8 mouse cellular contexts compared by ENCODE assay signal in the genomic region with DNA sequence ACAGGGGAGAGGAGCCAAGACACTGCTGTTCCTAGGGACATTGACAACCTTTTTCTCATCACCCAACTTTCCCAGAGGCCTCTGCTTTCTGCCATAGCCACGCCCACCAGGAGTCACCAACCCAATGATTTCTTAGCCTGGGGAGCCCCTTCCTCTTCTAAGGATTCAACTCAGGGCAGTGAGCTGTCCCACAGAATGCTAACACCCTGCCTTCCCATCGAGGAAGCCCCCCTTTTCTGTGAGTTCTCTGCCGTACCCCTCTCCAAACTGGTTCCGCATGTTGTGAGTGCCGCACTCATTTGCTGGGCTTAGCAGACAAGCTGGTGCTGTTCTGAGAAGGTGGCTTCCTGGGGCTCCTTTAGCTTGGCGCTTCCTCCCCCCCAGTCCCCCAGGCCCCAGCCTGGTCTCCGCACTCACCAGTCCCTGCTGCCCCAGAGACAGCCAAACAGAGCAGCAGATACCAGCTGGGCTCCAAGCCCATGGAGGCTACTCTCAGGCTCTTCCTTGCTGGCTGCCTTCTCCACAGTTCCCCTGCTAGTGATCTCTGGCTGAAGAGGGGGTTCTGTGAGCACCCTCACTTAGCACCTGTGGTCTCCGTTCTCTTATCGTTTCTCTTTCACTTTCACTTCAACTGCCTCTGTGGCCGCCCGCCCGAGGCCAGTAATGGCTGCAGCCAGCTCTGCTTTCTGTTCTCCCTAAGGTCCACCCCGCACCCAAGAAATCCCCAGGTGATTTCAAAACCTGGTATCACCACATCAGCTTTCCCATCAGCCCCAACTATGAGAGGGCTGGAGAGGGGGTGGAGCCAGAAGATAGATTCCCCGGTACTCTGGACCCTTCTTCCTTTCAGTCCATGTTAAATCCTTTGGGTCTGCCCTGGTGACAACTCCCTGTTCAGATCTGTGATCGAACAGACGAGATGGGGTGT. TPM values are rescaled to one million over a fixed set of nuclear protein-coding genes. Genes with fewer than 3 reads are reported as not detected.
A peak's percentile ranks its signal among the peaks of the same experiment; 100 is the strongest.
DNase-seq lines count a peak whose midpoint lies in the region; ATAC-seq lines count a peak whose summit lies in the region.

A gene (minus strand): TSS at position 744 of the 928 bp plus-strand sequence.

- no peaks in the 10 kb centered on the region for H3K36me3 ChIP-seq in limb, embryonic 13.5 days
- H3K36me3 ChIP-seq in midbrain, embryonic 13.5 days = no peaks in the 10 kb centered on the region

- H3K4me2 ChIP-seq in limb, embryonic 13.5 days (replicated peaks) = peak within 1 kb of the TSS; percentile 91
- peak within 1 kb of the TSS; percentile 64 for H3K4me2 ChIP-seq in midbrain, embryonic 13.5 days (replicated peaks)

- 8% methylated on average over 16 of the region's 16 CpGs for WGBS in limb, embryonic 13.5 days
- WGBS in midbrain, embryonic 13.5 days = 14% methylated on average over 16 of the region's 16 CpGs

- H3K27ac ChIP-seq in limb, embryonic 13.5 days = peak within 1 kb of the TSS; percentile 40; the same call in 1 of the 2 replicates
- H3K27ac ChIP-seq in midbrain, embryonic 13.5 days = 0 out of 2 replicates have a peak within 1 kb of the TSS, but pooled peaks have one; percentile 19

- H3K9me3 ChIP-seq in limb, embryonic 13.5 days = no peaks in the 10 kb centered on the region
- H3K9me3 ChIP-seq in midbrain, embryonic 13.5 days = no peaks in the 10 kb centered on the region

- intact Hi-C loops in gastrocnemius, postnatal 36 days (cut with DNase I) = no loop called here

- H3K4me3 ChIP-seq in limb, embryonic 13.5 days = peak within 1 kb of the TSS; percentile 50
- peak within 1 kb of the TSS; percentile 38 for H3K4me3 ChIP-seq in midbrain, embryonic 13.5 days (replicated peaks)

- peak; percentile 42 to 53 for DNase-seq in urinary bladder, adult 18-20 months (ENCODE audit: low spot score in 2 of 2)
- no peak for DNase-seq in urinary bladder, postnatal 10 days (ENCODE audit: low spot score)
- DNase-seq in cerebellum, postnatal 25 days = peak; percentile 66 to 74
- DNase-seq in gastrocnemius, postnatal 36 days = peak; percentile 48 to 54
- DNase-seq in spleen, postnatal 10 days (ENCODE audit: low spot score in 2 of 2) = peak; percentile 65 to 72

- peaks cover 28% of the 10 kb centered on the region for H3K4me1 ChIP-seq in limb, embryonic 13.5 days
- H3K4me1 ChIP-seq in midbrain, embryonic 13.5 days (replicated peaks) = peaks cover 17% of the 10 kb centered on the region

- ATAC-seq in inflammation-experienced regulatory T-cells, adult 6 months = peak; percentile 68
- ATAC-seq in limb, embryonic 13.5 days (ENCODE audit: low FRiP score, low read depth) = peak; percentile 57
- peak; percentile 83 for ATAC-seq in midbrain, embryonic 13.5 days

- no peaks in the 10 kb centered on the region for H3K27me3 ChIP-seq in limb, embryonic 13.5 days
- H3K27me3 ChIP-seq in midbrain, embryonic 13.5 days = no peaks in the 10 kb centered on the region

- H3K9ac ChIP-seq in limb, embryonic 13.5 days = peak within 1 kb of the TSS; percentile 74
- H3K9ac ChIP-seq in midbrain, embryonic 13.5 days (replicated peaks) = peak within 1 kb of the TSS; percentile 68

RNA-seq across cellular contexts. Expression of the gene that starts here (rescaled TPM):
- 1 to 10 TPM; 2.1 to 2.3 TPM for total RNA-seq in gastrocnemius, postnatal 36 days (2021)
- 10 to 100 TPM; 79.6 to 89.3 (median 88.6) TPM for polyA plus RNA-seq in inflammation-experienced regulatory T-cells, adult 6 months (2017; shearing (Covaris generic))
- polyA plus RNA-seq in limb, embryonic 13.5 days (2015; fragmentation: Nextera tagmentation; extraction: Ambion mirVana) = 3.1 and 3.2 TPM in 2 replicates
- polyA plus RNA-seq in midbrain, embryonic 13.5 days (2015; fragmentation: Nextera tagmentation; extraction: Ambion mirVana) = 3.2 and 3.7 TPM in 2 replicates

Comparison
In these comparisons a context has a peak if more than half of its experiments do, and no peak if none do; other contexts are left out.
1. RNA of the gene that starts here (polyA plus RNA-seq): 79.6 to 89.3 TPM in inflammation-experienced regulatory T-cells, adult 6 months; 3.2 to 3.7 TPM in midbrain, embryonic 13.5 days and 3.1 to 3.2 TPM in limb, embryonic 13.5 days; every median in the first group is over 10 times any median in the second.
2. Peak in every context shown above with its lines, with median percentiles within 50 percentile points of each other: ATAC-seq.